Mouse (Mus musculus): Measurements from ENCODE around the gene Snrpc. TPM values are rescaled to one million over a fixed set of nuclear protein-coding genes. Genes with fewer than 3 reads are reported as not detected.
"Not testable (repeated sequence)": the region's sequence is repeated elsewhere in the genome, so short reads cannot be mapped to it uniquely, and the experiment has no call there.

Gene Snrpc
- 10 to 100 TPM; 93.1 to 94.1 TPM for total RNA-seq (2021)
- long read RNA-seq, experiment 1, transcript Snrpc-201 (6 exons, 758 nt): major isoform, 35 of 38 reads
- long read RNA-seq, experiment 1, partial matches to known transcripts: 0 of 38 reads
- long read RNA-seq, experiment 1, other reads (novel, unspliced or antisense): 3 of 38 reads
- long read RNA-seq, experiment 2, transcript Snrpc-201 (6 exons, 758 nt): major isoform, 38 of 41 reads
- long read RNA-seq, experiment 2, partial matches to known transcripts: 1 of 41 reads
- long read RNA-seq, experiment 2, other reads (novel, unspliced or antisense): 2 of 41 reads

GRCm38 (mm10) chr17:27837850-27838249 is at the start of gene Snrpc:
Gene Snrpc (plus strand): TSS chr17:27838150.
- DNase-seq: not testable (repeated sequence)

GRCm38 (mm10) chr17:27788456-27789172 is 49.3 kb upstream of the Snrpc start:
- DNase-seq: no peak

DNA sequence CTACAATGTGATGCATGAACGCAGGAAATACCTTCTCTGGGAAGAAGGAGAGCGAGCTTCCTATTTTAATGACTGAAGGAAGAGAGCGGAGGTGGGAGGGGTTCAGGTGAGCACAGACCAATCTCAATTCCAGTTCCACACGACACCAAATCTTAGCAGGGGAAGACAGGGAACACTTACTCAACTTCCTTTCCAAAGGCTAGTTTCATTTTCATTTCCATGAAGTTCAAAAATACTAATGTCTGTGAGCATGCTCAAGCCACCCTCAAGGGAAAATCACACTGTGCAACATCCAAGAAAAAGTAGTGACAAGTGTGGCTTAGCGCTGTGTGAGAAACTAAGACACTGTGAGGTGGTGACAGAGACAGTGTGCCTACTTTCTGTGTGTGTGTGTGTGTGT is 47.9 kb upstream of the Snrpc start:
- no peak for DNase-seq

DNA sequence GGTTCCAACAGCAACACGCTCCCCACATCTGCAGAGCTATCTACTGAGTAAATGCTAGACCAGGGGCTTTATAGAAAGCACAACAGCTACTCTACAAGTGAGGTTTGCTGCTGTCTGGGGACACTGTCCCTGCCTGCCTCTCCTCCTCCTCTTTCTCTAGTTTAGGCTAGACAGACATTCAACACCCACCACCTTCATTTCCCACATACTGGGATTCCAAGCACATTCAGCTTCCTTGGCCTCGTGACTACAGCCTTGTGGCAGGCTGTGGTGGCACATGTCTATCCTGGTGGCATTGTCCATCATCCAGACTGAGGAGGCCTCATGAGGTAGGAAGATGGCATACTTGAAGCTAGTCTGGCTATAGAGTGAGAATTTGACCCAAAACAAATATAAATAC is 47.0 kb upstream of the Snrpc start:
- no peak for DNase-seq

GRCm38 (mm10) chr17:27791556-27791955 is 46.4 kb upstream of the Snrpc start:
- no peak for DNase-seq

DNA sequence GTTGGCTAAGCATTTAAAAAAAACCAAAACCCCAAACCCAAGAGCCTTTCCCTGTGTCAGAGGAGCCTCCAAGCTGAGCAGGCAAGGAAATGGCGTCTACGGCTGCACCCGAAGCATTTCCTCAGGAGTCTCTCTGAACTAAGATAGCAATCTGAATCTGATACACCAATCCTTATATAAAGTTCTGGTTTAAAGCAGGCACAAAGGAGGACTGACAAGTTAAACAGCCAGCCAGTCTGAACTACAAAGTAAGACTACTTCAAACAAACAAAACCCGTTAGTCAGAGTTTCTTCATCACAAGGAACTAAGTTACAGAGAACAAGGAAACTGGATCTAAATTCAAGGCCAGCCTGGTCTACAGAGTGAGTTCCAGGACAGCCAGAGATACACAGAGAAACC is 45.4 kb upstream of the Snrpc start:
- DNase-seq: no peak

- DNase-seq: no peak
These were observed 44.8 kb upstream of the Snrpc start for GRCm38 (mm10) chr17:27793144-27793543.

- peak; percentile 36 for DNase-seq
These were observed 41.2 kb upstream of the Snrpc start for GRCm38 (mm10) chr17:27796780-27797179.

GRCm38 (mm10) chr17:27797341-27797872 is 40.5 kb upstream of the Snrpc start:
- peak; percentile 26 for DNase-seq

- no peak for DNase-seq
These were observed 38.0 kb upstream of the Snrpc start for GRCm38 (mm10) chr17:27799771-27800584.

GRCm38 (mm10) chr17:27800710-27801648 is 37.0 kb upstream of the Snrpc start:
- DNase-seq: no peak

DNA sequence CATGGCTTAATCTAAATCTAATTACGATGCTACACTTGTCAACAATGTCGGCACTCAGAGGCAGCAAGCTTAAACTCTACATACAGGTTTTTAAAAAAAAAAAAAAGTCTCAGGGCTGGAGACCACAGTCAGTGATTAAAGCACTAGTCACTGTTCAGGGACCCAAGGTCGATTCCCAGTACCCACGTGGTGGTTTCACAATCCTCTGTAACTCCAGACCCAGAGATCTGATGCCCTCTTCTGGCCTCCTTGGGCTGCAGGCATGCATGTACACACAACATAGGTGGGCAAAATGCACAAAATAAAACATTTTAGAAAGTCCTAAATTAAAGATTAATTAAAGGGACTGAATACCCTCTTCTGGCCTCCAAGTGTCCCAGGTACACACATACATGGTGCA is 34.2 kb upstream of the Snrpc start:
- no peak for DNase-seq

GRCm38 (mm10) chr17:27804156-27804690 is 33.7 kb upstream of the Snrpc start:
- no peak for DNase-seq

- no peak for DNase-seq
These were observed 32.9 kb upstream of the Snrpc start for GRCm38 (mm10) chr17:27804803-27805770.

DNA sequence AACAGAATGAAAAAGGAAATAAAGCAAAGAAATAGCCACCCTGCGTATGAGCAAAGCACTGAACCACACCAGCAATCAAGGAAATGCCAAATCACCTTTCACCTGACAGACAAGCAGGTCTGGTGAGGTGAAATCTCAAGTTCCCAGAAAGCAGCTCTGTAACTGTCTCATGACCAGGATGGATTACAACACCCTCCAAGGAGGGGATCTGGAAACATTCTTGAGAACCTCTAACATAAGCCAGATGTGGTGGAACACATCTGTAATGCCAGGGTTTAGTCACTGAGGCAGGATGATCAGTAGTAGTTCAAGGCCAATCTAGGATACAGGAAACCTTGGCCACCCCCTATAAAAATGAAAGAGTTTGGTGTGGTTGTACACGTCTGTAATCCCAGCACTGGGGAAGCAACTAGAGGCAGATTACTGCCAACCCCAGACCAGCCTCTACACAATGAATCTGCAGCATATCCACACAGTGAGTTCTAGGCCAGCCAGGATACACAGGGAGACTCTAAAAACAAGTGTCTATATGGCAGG is 30.3 kb upstream of the Snrpc start:
- no peak for DNase-seq

- no peak for DNase-seq
These were observed 27.2 kb upstream of the Snrpc start for GRCm38 (mm10) chr17:27810569-27811331.

DNA sequence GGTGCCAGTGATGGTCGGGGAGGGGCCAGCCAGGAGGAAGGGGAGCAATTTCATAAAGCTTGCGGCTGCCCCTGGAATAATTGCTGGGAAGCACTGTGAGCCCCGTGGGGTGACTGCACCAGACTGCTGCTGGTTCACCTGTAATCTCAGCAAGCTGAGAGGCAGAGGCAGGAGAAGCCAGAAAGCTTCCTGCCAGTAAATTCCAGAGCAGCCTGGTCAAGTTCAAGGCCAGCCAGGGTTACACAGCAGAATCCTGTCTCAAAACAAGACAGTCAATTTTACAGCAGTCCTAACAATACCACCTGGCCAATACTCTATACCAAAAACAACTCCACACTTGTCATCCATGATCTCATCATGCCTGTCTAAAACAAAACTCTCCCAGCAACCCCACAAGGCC is 26.0 kb upstream of the Snrpc start:
- no peak for DNase-seq

GRCm38 (mm10) chr17:27814606-27815005 is 23.3 kb upstream of the Snrpc start:
- no peak for DNase-seq

DNA sequence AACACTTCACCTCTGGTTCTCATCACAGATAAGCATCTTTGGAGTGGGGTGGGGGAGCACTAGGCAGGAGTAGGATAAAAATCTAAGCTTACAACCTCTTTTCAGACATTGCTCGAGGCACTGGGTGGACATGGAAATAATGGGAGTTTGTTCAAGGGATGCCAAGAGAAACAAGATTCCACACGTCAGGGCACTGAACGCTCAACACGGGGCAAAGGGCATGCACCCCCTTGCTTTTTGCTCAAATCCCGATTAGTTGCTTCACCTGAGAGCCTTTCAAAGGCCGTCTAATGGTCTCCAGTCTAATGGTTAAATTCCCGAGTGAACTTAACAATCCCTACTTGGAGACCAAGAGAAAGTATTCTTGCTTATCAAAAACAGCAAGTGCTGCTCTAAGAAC is 18.9 kb upstream of the Snrpc start:
- DNase-seq: no peak
